Comparison of ENCODE assay signal across 8 mouse cellular contexts in genomic region chr11:89988936-89989589, GRCm38 (mm10). TPM values are rescaled to one million over a fixed set of nuclear protein-coding genes. Genes with fewer than 3 reads are reported as not detected.
A peak's percentile ranks its signal among the peaks of the same experiment; 100 is the strongest.
DNase-seq lines count a peak whose midpoint lies in the region; ATAC-seq and TF ChIP-seq lines count a peak whose summit lies in the region.

No protein-coding gene starts in this region.

- H3K9me3 ChIP-seq in CH12.LX (replicated peaks; ENCODE audit: low read length): no peaks in the 10 kb centered on the region
- no peaks in the 10 kb centered on the region for H3K9me3 ChIP-seq in embryonic facial prominence, embryonic 13.5 days
- no peaks in the 10 kb centered on the region for H3K9me3 ChIP-seq in heart, embryonic 16.5 days (replicated peaks; ENCODE audit: control insufficient read depth, low read length)
- no peaks in the 10 kb centered on the region for H3K9me3 ChIP-seq in lung, embryonic 14.5 days (ENCODE audit: low read depth, low read length)

- no peak overlapping the region for H3K4me2 ChIP-seq in CH12.LX (ENCODE audit: insufficient read depth, low read depth, poor library complexity, severe bottlenecking)
- H3K4me2 ChIP-seq in embryonic facial prominence, embryonic 13.5 days: no peak overlapping the region
- H3K4me2 ChIP-seq in heart, embryonic 16.5 days (ENCODE audit: low read depth, low read length): no peak overlapping the region
- no peak overlapping the region for H3K4me2 ChIP-seq in lung, embryonic 14.5 days

- H3K36me3 ChIP-seq in CH12.LX (replicated peaks in 1 of 2; ENCODE audit: control insufficient read depth in 1 of 2, insufficient read depth in 1 of 2, low read length in 1 of 2): peaks cover 0 to 26% of the 10 kb centered on the region in 2 experiments
- no peaks in the 10 kb centered on the region for H3K36me3 ChIP-seq in embryonic facial prominence, embryonic 13.5 days
- no peaks in the 10 kb centered on the region for H3K36me3 ChIP-seq in heart, embryonic 16.5 days (ENCODE audit: control insufficient read depth, insufficient read depth)
- H3K36me3 ChIP-seq in lung, embryonic 14.5 days (ENCODE audit: insufficient read depth): no peaks in the 10 kb centered on the region

- ATAC-seq in embryonic facial prominence, embryonic 13.5 days (ENCODE audit: insufficient number of reproducible peaks, insufficient read depth, low FRiP score, low TSS enrichment, low read depth): 0 out of 2 replicates have a peak, but pooled peaks have one; percentile 26
- peak; percentile 55; the same call in 1 of the 2 replicates for ATAC-seq in heart, embryonic 16.5 days (replicated peaks; ENCODE audit: extremely low read depth, insufficient read depth, low FRiP score)
- ATAC-seq in lung, embryonic 14.5 days (ENCODE audit: insufficient read depth): peak; percentile 64

- H3K4me1 ChIP-seq in CH12.LX (ENCODE audit: control insufficient read depth in 1 of 2, insufficient read depth in 2 of 2): peaks cover 11 to 39% of the 10 kb centered on the region in 2 experiments
- 0 out of 2 replicates have a peak, but pooled peaks cover 3% of the 10 kb centered on the region for H3K4me1 ChIP-seq in embryonic facial prominence, embryonic 13.5 days
- no peaks in the 10 kb centered on the region for H3K4me1 ChIP-seq in heart, embryonic 16.5 days (ENCODE audit: control insufficient read depth, insufficient read depth, low read length)
- peaks cover 7% of the 10 kb centered on the region; the same call in 1 of the 2 replicates for H3K4me1 ChIP-seq in lung, embryonic 14.5 days (ENCODE audit: insufficient read depth)

- no peak for TF ChIP-seq EP300 in CH12.LX (IDR thresholded peaks at IDR 0.05; ENCODE audit: low read length)

- in situ Hi-C loops in CH12.LX (cut with MboI; ENCODE audit: low pct_ligation_motif_present, low pct_unique_long_range_greater_than_20kb, low sequenced_read_pairs): loop anchor here (5.0 to 25.0 kb wide), 2 partner anchors 178 to 623 kb away; no protein-coding TSS in a partner anchor

- no peak overlapping the region for H3K4me3 ChIP-seq in CH12.LX (replicated peaks in 1 of 3; ENCODE audit: low read depth in 2 of 3, low read length in 2 of 3, poor library complexity in 1 of 3)
- H3K4me3 ChIP-seq in embryonic facial prominence, embryonic 13.5 days: no peak overlapping the region
- no peak overlapping the region for H3K4me3 ChIP-seq in heart, embryonic 16.5 days (ENCODE audit: low read length)
- no peak overlapping the region for H3K4me3 ChIP-seq in lung, embryonic 14.5 days (ENCODE audit: low read depth, low read length)

- TF ChIP-seq RAD21 in CH12.LX (IDR thresholded peaks at IDR 0.05; ENCODE audit: low read depth, low read length): no peak; the same call in none of the 2 replicates

- dilution Hi-C loops in CH12.LX (cut with MboI; ENCODE audit: extremely low pct_ligation_motif_present, extremely low pct_unique_long_range_greater_than_20kb, low sequenced_read_pairs): no loop called here

- H3K27ac ChIP-seq in CH12.LX (ENCODE audit: insufficient read depth, low read depth): no peak overlapping the region
- peak overlapping the region; percentile 44; the same call in 1 of the 2 replicates for H3K27ac ChIP-seq in embryonic facial prominence, embryonic 13.5 days
- no peak overlapping the region for H3K27ac ChIP-seq in heart, embryonic 16.5 days (ENCODE audit: low read length)
- H3K27ac ChIP-seq in lung, embryonic 14.5 days (ENCODE audit: low read depth): no peak overlapping the region

- H3K79me2 ChIP-seq in CH12.LX (replicated peaks; ENCODE audit: control insufficient read depth, extremely low read depth, insufficient read depth, poor library complexity, severe bottlenecking): no peaks in the 10 kb centered on the region; the same call in 1 of the 2 replicates

- TF ChIP-seq POLR2A in CH12.LX (IDR thresholded peaks at IDR 0.05; ENCODE audit: low read depth, low read length): no peak

- H3K27me3 ChIP-seq in CH12.LX (replicated peaks): no peaks in the 10 kb centered on the region
- no peaks in the 10 kb centered on the region for H3K27me3 ChIP-seq in embryonic facial prominence, embryonic 13.5 days
- no peaks in the 10 kb centered on the region for H3K27me3 ChIP-seq in heart, embryonic 16.5 days (ENCODE audit: control insufficient read depth, insufficient read depth, low read length)
- no peaks in the 10 kb centered on the region for H3K27me3 ChIP-seq in lung, embryonic 14.5 days (ENCODE audit: insufficient read depth, low read length)

- H3K9ac ChIP-seq in CH12.LX (ENCODE audit: insufficient read depth, low read depth): no peak overlapping the region
- H3K9ac ChIP-seq in embryonic facial prominence, embryonic 13.5 days: no peak overlapping the region
- H3K9ac ChIP-seq in heart, embryonic 16.5 days (ENCODE audit: low read length): no peak overlapping the region
- H3K9ac ChIP-seq in lung, embryonic 14.5 days: no peak overlapping the region

- peak; percentile 95 to 98 for TF ChIP-seq CTCF in CH12.LX (conservative IDR thresholded peaks at IDR 0.05 in 1 of 2, IDR thresholded peaks at IDR 0.05 in 1 of 2; ENCODE audit: low read depth in 2 of 2, low read length in 2 of 2)
- peak; percentile 94 for TF ChIP-seq CTCF in lung, embryonic 14.5 days (IDR thresholded peaks at IDR 0.05; ENCODE audit: low read depth)

- peak; percentile 78 for DNase-seq in CH12.LX (ENCODE audit: extremely low read depth)
- DNase-seq in adrenal gland, postnatal 14 days: peak; percentile 84
- DNase-seq in kidney, postnatal 36 days: peak; percentile 67 to 87
- DNase-seq in lung, embryonic 14.5 days: peak; percentile 93
- peak; percentile 70 for DNase-seq in ovary, postnatal 14 days (ENCODE audit: low spot score)
- peak; percentile 75 for DNase-seq in urinary bladder, postnatal 25 days (ENCODE audit: low spot score)

- 20% methylated on average over 8 of the region's 8 CpGs for WGBS in embryonic facial prominence, embryonic 13.5 days
- 21% methylated on average over 8 of the region's 8 CpGs for WGBS in heart, embryonic 16.5 days
- 18% methylated on average over 8 of the region's 8 CpGs for WGBS in lung, embryonic 14.5 days

TF ChIP-seq in CH12.LX, 34 proteins besides CTCF, POLR2A, EP300 and RAD21:
- peak; percentile 98 for TF ChIP-seq SMC3 (IDR thresholded peaks at IDR 0.05; ENCODE audit: low read depth, low read length)
- peak; percentile 82 for TF ChIP-seq ZC3H11A (IDR thresholded peaks at IDR 0.05; ENCODE audit: low read depth, low read length)
- 0 out of 2 replicates have a peak, but pooled peaks have one; percentile 36 for TF ChIP-seq ELF1 (IDR thresholded peaks at IDR 0.05; ENCODE audit: low read depth, low read length)
- TF ChIP-seq IRF4 (IDR thresholded peaks at IDR 0.05; ENCODE audit: low read depth, low read length): peak; percentile 39; the same call in 1 of the 2 replicates
- no peak for TF ChIP-seq E2F4 (IDR thresholded peaks at IDR 0.05; ENCODE audit: insufficient replicate concordance, low read depth, low read length)
- no peak for TF ChIP-seq GABPA (IDR thresholded peaks at IDR 0.05; ENCODE audit: insufficient replicate concordance, low read depth, low read length)
- no peak for TF ChIP-seq NELFE (IDR thresholded peaks at IDR 0.05; ENCODE audit: low read depth, low read length)
- TF ChIP-seq TCF12 (IDR thresholded peaks at IDR 0.05; ENCODE audit: low read depth, low read length): no peak
- 0 out of 2 replicates have a peak, but pooled peaks have one; percentile 7 for TF ChIP-seq USF2 (conservative IDR thresholded peaks at IDR 0.05; ENCODE audit: low read depth, low read length)

RNA-seq across cellular contexts. Expression of gene Pctp, which starts 13.6 kb away (rescaled TPM):
- 23.0 and 24.6 TPM in 2 replicates for total RNA-seq in CH12.LX (2012; rRNA removed)
- 26.0 and 28.0 TPM in 2 replicates for total RNA-seq in CH12.LX (2014; rRNA removed)
- 31.5 and 31.8 TPM in 2 replicates for polyA plus RNA-seq in CH12.LX (2012; ENCODE audit: insufficient read length, low read depth)
- total RNA-seq in adrenal gland, postnatal 14 days (2021): 7.7 and 8.3 TPM in 2 replicates
- polyA plus RNA-seq in embryonic facial prominence, embryonic 13.5 days (2015; fragmentation: Nextera tagmentation; extraction: Ambion mirVana): 4.7 and 5.0 TPM in 2 replicates
- 7.3 and 8.3 TPM in 2 replicates for polyA plus RNA-seq in heart, embryonic 16.5 days (2015; fragmentation: Nextera tagmentation; extraction: Ambion mirVana)
- 6.4 and 8.3 TPM in 2 replicates for polyA plus RNA-seq in lung, embryonic 14.5 days (2014; fragmentation: Nextera tagmentation; extraction: Ambion mirVana)

RNA-seq across cellular contexts. Expression of gene Tmem100, which starts 41.1 kb away (rescaled TPM):
- total RNA-seq in CH12.LX (2012; rRNA removed) (0.17 and 0.30 TPM in 2 replicates), CH12.LX (2014; rRNA removed) (1.0 and 1.2 TPM in 2 replicates)
- 3.5 and 3.6 TPM in 2 replicates for polyA plus RNA-seq in CH12.LX (2012; ENCODE audit: insufficient read length, low read depth)
- total RNA-seq in adrenal gland, postnatal 14 days (2021): 4.2 and 5.1 TPM in 2 replicates
- 26.3 and 29.4 TPM in 2 replicates for polyA plus RNA-seq in embryonic facial prominence, embryonic 13.5 days (2015; fragmentation: Nextera tagmentation; extraction: Ambion mirVana)
- polyA plus RNA-seq in heart, embryonic 16.5 days (2015; fragmentation: Nextera tagmentation; extraction: Ambion mirVana): 9.8 and 13.4 TPM in 2 replicates
- 20.9 and 23.0 TPM in 2 replicates for polyA plus RNA-seq in lung, embryonic 14.5 days (2014; fragmentation: Nextera tagmentation; extraction: Ambion mirVana)
